Mouse (Mus musculus) cerebellum, postnatal 10 days (tissue): ENCODE results near the gene Gm17455.

Experiments
- DNase-seq, 2 experiments: peaks; one replicate each; pipeline ENCODE4 v3.0.0; 2021; ENCODE audit warnings: mixed read lengths in 2 of 2

Gm17455 gene

DNA sequence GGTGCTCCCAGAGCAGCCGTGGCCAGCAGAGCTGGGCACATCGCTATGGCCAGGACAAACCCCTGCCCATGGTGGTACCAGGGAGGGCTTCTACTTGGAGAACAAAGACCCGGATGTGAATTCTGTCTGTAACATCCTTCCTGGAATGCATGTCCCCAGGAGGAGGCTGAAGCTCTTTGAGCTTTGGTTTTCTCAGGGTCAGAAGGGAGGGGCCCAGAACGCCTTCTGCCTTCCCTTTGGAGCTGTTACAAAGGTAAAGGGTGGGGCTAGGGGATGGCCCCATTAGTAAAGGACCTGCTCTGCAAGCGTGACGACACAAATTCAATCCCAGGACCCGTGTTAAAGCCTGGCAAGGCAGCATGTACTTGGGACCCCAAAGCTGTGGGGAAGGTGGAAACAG, 23.2 kb downstream of the Gm17455 start:
- no peak for DNase-seq

GRCm38 (mm10) chr10:60430001-60430400, 30.5 kb downstream of the Gm17455 start:
- DNase-seq, result no peak

GRCm38 (mm10) chr10:60430591-60430990, 31.1 kb downstream of the Gm17455 start:
- no peak for DNase-seq

DNA sequence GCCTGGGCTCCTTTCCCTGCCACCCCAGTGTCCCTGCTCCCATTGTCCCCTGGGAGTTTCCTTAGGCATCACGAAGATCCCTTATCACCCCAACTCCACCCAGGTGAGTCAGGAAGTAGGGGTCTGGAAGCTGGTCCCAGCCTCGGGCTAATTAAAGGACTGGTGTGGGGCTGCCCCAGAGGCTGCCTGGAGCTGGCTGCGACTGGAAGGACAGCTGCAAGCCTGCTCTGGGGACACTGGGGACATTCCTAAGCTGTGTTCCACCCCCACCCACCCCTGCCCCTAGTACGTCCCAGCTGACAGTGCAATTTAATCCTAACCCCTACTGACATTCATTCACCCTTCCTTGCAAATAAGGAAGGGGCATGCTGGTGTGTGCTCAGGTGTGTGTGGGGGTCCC, 33.2 kb downstream of the Gm17455 start:
- no peak for DNase-seq

DNA sequence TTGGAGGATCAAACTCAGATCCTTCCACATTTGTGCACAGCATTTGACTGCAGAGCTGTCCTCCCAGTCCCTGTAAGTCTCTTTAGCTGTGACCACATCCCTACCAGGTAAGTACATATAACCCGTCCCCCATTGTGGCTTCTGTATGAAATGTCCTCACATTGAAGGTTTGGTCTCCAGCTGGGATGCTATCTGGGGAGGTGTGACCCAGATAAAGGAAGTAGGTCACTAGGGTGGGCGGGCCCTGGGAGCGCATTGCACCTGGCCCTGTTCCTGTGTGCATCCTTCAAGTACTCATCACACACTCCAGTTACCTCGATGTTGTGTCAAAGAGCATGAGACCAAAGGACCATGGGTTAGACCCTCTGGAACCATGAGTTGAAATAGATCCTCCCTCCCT, 42.8 kb downstream of the Gm17455 start:
- DNase-seq, result no peak

GRCm38 (mm10) chr10:60443078-60443477, 43.6 kb downstream of the Gm17455 start:
- DNase-seq, result no peak

- peak; percentile 19 to 41 for DNase-seq
Observed at GRCm38 (mm10) chr10:60445031-60445593, 45.6 kb downstream of the Gm17455 start.

DNA sequence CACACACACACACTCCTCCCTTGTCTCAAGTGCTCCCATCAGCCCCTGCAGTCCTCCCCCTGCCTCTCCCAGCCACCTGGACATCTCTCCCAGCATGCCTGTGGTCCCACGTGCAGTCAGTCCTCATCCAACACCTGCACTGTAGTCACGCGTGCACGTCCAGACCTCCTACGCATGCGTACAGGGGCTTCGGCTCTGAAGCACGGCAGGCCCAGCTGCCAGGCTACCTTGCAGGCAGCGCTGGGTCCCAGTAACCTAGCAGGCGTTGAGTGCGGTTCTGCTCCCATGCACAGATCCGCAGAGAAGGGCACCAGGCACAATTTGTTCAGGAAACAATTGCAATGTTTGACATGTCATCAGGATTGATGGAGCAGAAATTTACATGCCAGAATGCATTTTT, 47.7 kb downstream of the Gm17455 start:
- DNase-seq, result no peak
